Mouse (Mus musculus) liver (tissue): ENCODE data around the gene Phgr1.

ENCODE experiments used
- DNase-seq: peaks from one replicate; pipeline ENCODE4 v3.0.0-alpha.2; 2020; ENCODE audit warnings: mixed read lengths

The Phgr1 gene

GRCm38 (mm10) chr2:118779504-118780480 lies 7.2 kb downstream of the Phgr1 start, which contains the start of gene Disp2:
Gene Disp2, plus strand, starts transcription at chr2:118779719.
- DNase-seq = peak; percentile 89

GRCm38 (mm10) chr2:118781115-118781514 lies 8.5 kb downstream of the Phgr1 start:
- DNase-seq = no peak

- DNase-seq = no peak
Observed at GRCm38 (mm10) chr2:118782303-118782702, 9.7 kb downstream of the Phgr1 start.

GRCm38 (mm10) chr2:118783093-118783492 lies 10.5 kb downstream of the Phgr1 start:
- no peak for DNase-seq

GRCm38 (mm10) chr2:118783663-118784062 lies 11.1 kb downstream of the Phgr1 start:
- no peak for DNase-seq

- no peak for DNase-seq
Observed at GRCm38 (mm10) chr2:118786525-118786924, 14.0 kb downstream of the Phgr1 start.

GRCm38 (mm10) chr2:118789501-118789900 lies 16.9 kb downstream of the Phgr1 start:
- no peak for DNase-seq

GRCm38 (mm10) chr2:118790221-118790550 lies 17.6 kb downstream of the Phgr1 start:
- DNase-seq = no peak

- DNase-seq = peak; percentile 79
Observed at GRCm38 (mm10) chr2:118790551-118791525, 18.3 kb downstream of the Phgr1 start.

- peak; percentile 69 for DNase-seq
Observed at GRCm38 (mm10) chr2:118791591-118792258, 19.2 kb downstream of the Phgr1 start.

- no peak for DNase-seq
Observed at GRCm38 (mm10) chr2:118792259-118792613, 19.7 kb downstream of the Phgr1 start.

GRCm38 (mm10) chr2:118793636-118794035 lies 21.1 kb downstream of the Phgr1 start:
- DNase-seq = no peak

- DNase-seq = peak; percentile 87
Observed at GRCm38 (mm10) chr2:118802542-118803118, 30.1 kb downstream of the Phgr1 start.

- DNase-seq = peak; percentile 37
Observed at GRCm38 (mm10) chr2:118804474-118804873, 31.9 kb downstream of the Phgr1 start.

- peak; percentile 54 for DNase-seq
Observed at GRCm38 (mm10) chr2:118805137-118805536, 32.6 kb downstream of the Phgr1 start.

GRCm38 (mm10) chr2:118805756-118806155 lies 33.2 kb downstream of the Phgr1 start:
- peak; percentile 41 for DNase-seq

GRCm38 (mm10) chr2:118806860-118807259 lies 34.3 kb downstream of the Phgr1 start:
- no peak for DNase-seq

GRCm38 (mm10) chr2:118810861-118811260 lies 38.3 kb downstream of the Phgr1 start:
- DNase-seq = no peak

GRCm38 (mm10) chr2:118812724-118813123 lies 40.2 kb downstream of the Phgr1 start:
- no peak for DNase-seq

GRCm38 (mm10) chr2:118813981-118814836 lies 41.6 kb downstream of the Phgr1 start, which contains the start of gene Knstrn:
Gene Knstrn, plus strand, starts transcription at chr2:118814003.
- peak; percentile 93 for DNase-seq

- no peak for DNase-seq
Observed at GRCm38 (mm10) chr2:118822800-118823199, 50.2 kb downstream of the Phgr1 start.
